In the genomic region with DNA sequence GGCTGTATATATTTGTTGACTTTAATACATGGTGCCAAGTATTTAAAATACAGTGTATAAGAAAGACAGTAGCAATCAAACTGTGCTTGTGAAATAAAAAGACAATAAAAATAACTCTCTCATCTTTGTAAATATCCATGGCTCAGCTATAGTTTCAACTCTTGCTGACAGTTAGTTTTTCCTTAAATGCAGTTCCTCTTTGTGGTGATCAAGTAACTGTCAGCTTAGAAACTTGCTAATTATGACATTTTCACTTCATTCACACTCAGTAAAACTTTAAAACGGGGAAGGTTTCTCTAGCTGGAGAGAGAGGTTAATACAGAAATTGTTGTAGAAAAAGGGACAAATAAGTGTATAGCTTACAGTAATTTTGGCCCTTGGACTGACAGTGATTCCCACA, we compare ENCODE assay signal across 16 mouse cellular contexts.
"Had no signal": no experiment of that assay in that cellular context is flagged by ENCODE, and none has a peak within 500 bp of the region (broad histone marks: within the 10 kb centered on the region; RNA-seq: fewer than 3 reads in every experiment).

No protein-coding gene starts in this region.

- H3K4me1 ChIP-seq: liver, embryonic 12.5 days; liver, embryonic 15.5 days; midbrain, embryonic 12.5 days; midbrain, embryonic 15.5 days; neural tube, embryonic 13.5 days had no signal

- H3K9me3 ChIP-seq: liver, embryonic 12.5 days; liver, embryonic 15.5 days; midbrain, embryonic 12.5 days; midbrain, embryonic 15.5 days; neural tube, embryonic 13.5 days had no signal

- H3K4me3 ChIP-seq: layer of hippocampus, adult 2 months; left cerebral cortex, adult 2 months; liver, embryonic 12.5 days; liver, embryonic 15.5 days; midbrain, embryonic 12.5 days; midbrain, embryonic 15.5 days; myocyte; neural tube, embryonic 13.5 days had no signal

- ATAC-seq: liver, embryonic 12.5 days; midbrain, embryonic 15.5 days had no signal

- H3K9ac ChIP-seq: liver, embryonic 12.5 days; liver, embryonic 15.5 days; midbrain, embryonic 12.5 days; midbrain, embryonic 15.5 days; neural tube, embryonic 13.5 days had no signal

- H3K36me3 ChIP-seq: liver, embryonic 12.5 days; liver, embryonic 15.5 days; midbrain, embryonic 12.5 days; midbrain, embryonic 15.5 days; neural tube, embryonic 13.5 days had no signal

- DNase-seq: kidney, adult 18-20 months; kidney, adult 9 months; kidney, postnatal 14 days; kidney, postnatal 4 days; layer of hippocampus, postnatal 36 days; lung, adult 2 months; thymus, adult 18-20 months; thymus, postnatal 36 days had no signal

- H3K27ac ChIP-seq: layer of hippocampus, adult 2 months; left cerebral cortex, adult 2 months; liver, embryonic 12.5 days; liver, embryonic 15.5 days; midbrain, embryonic 12.5 days; midbrain, embryonic 15.5 days; neural tube, embryonic 13.5 days had no signal

- H3K27me3 ChIP-seq: liver, embryonic 12.5 days; liver, embryonic 15.5 days; midbrain, embryonic 12.5 days; midbrain, embryonic 15.5 days; neural tube, embryonic 13.5 days had no signal
